Mouse (Mus musculus) stomach, embryonic 15.5 days (tissue): Measurements from ENCODE around the gene Card19. TPM values are rescaled to one million over a fixed set of nuclear protein-coding genes. Genes with fewer than 3 reads are reported as not detected.

ENCODE experiments used
- ATAC-seq: fragments of 200-750 bp; cut with Nextera tagmentation; 2 replicates; pipeline ENCODE4 v1.8.0; 2017; ENCODE audit warnings: low read depth, moderate number of reproducible peaks, moderate TSS enrichment; ENCODE audit not compliant: insufficient read depth, low FRiP score
- H3K27ac ChIP-seq: fragments of 300-500 bp; sonication (generic); 2 replicates; pipeline ENCODE4 v1.5.1; 2015; ENCODE audit warnings: mild to moderate bottlenecking, inconsistent platforms
- H3K27me3 ChIP-seq: fragments of 300-500 bp; sonication (generic); replicated peaks from 2 replicates; pipeline ENCODE4 v1.6.1; 2015; ENCODE audit warnings: inconsistent platforms
- H3K36me3 ChIP-seq: fragments of 300-500 bp; sonication (generic); 2 replicates; pipeline ENCODE4 v1.6.1; 2015; ENCODE audit warnings: inconsistent platforms
- H3K4me1 ChIP-seq: fragments of 300-500 bp; sonication (generic); 2 replicates; pipeline ENCODE4 v1.6.1; 2015; ENCODE audit warnings: inconsistent platforms
- H3K4me2 ChIP-seq: fragments of 300-500 bp; sonication (generic); 2 replicates; pipeline ENCODE4 v1.6.1; 2015; ENCODE audit warnings: mild to moderate bottlenecking, inconsistent platforms
- H3K4me3 ChIP-seq: fragments of 300-500 bp; sonication (generic); replicated peaks from 2 replicates; pipeline ENCODE4 v1.5.1; 2015; ENCODE audit warnings: inconsistent platforms
- H3K9ac ChIP-seq: fragments of 300-500 bp; sonication (generic); 2 replicates; pipeline ENCODE4 v1.6.1; 2015; ENCODE audit warnings: inconsistent platforms
- H3K9me3 ChIP-seq: fragments of 300-500 bp; sonication (generic); 2 replicates; pipeline ENCODE4 v1.6.1; 2016; ENCODE audit warnings: inconsistent platforms
- WGBS: fragments of 180-500 bp; shearing (Covaris S2); methylation state at CpG from one replicate; pipeline ENCODE4 v1.1.7; 2015; 5-methylcytosine and 5-hydroxymethylcytosine counted together
- polyA plus RNA-seq: library from polyadenylated mRNA; unstranded; fragments of >200 nt; fragmentation: Nextera tagmentation; extraction: Ambion mirVana; gene quantifications from 2 replicates; pipeline ENCODE4 v1.2.1, GENCODE M21; 2015

The Card19 gene
- polyA plus RNA-seq, 1 experiment from 2014 or later: 52.4 TPM

DNA sequence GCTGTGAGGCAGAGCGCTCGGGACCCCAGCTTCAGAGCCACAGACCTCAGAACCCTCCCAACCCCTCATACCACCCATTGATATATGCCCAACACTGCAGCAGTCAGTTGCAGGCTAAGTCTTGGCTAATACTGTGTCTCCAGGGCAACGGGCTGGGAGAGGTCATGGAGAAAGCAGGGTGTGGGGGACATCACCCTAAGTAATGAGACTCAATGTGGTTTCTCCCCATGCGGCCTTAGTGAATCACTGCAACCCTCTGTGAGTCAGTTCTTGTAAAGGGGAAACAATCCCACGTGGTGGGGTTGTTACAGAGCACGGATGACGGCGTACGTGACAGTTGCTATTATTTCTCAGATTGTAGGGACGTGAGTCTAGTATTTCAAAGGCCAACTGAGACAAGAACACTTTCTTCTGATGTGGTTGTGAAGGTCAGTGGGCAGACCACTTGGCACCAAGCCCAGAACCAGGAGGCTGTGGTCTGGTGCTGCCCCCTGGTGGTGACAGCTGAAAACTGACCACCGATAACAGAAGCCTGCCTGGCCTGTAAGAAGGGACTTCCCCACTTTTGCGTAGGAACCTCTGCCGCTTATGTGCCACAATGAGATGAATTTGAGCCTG is 10.3 kb downstream of the Card19 start:
- H3K4me3 ChIP-seq: no peak overlapping the region
- H3K9ac ChIP-seq: no peak overlapping the region
- H3K4me2 ChIP-seq: no peak overlapping the region
- no peaks in the 10 kb centered on the region for H3K9me3 ChIP-seq
- peaks cover 8% of the 10 kb centered on the region; the same call in 1 of the 2 replicates for H3K4me1 ChIP-seq
- H3K36me3 ChIP-seq: no peaks in the 10 kb centered on the region
- no peak overlapping the region for H3K27ac ChIP-seq
- no peak for ATAC-seq
- 38% methylated on average over 13 of the region's 13 CpGs for WGBS
- no peaks in the 10 kb centered on the region for H3K27me3 ChIP-seq

DNA sequence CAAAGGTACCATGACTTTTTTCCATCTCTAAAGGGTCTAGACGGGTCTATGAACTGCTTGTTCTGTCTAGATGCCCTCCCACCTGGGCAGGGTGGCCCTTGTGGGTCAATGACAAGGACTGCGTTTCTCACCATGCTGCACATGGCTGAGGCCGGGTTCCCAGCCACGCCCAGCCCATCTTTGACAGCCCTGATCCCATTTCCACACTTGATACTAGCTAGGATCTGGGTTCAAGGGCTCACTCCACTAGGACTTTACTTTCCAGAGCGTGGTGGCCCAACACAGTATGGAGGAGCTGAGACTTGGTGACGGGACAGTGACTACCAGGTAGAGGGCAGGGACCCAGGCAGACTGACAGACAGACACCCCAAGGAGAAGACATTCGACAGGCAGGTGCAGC is 13.3 kb downstream of the Card19 start:
- H3K27ac ChIP-seq: no peak overlapping the region
- WGBS: 91% methylated on average over 7 of the region's 7 CpGs
- peaks cover 4% of the 10 kb centered on the region; the same call in 1 of the 2 replicates for H3K4me1 ChIP-seq
- H3K4me3 ChIP-seq: no peak overlapping the region
- H3K9me3 ChIP-seq: no peaks in the 10 kb centered on the region
- no peaks in the 10 kb centered on the region for H3K36me3 ChIP-seq
- no peak for ATAC-seq
- H3K27me3 ChIP-seq: no peaks in the 10 kb centered on the region
- no peak overlapping the region for H3K9ac ChIP-seq
- no peak overlapping the region for H3K4me2 ChIP-seq

DNA sequence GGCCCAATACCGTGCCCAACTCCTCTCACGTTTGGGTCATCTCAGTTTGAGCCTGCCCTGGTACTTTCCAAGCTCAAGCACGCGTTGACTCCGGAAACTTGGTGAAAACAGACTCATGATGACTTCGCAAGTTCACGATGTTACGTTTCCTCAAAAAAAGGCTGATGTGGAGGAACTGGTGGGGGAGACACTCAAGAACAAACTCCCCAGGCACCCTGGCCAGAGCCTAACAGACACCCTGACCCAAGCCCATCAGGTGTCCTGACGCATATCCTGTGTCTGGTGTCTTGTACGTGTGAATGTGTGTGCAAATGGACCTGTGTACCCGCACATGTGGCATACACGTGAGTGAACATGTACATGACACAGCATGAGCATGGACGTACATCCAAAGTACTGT is 15.1 kb downstream of the Card19 start:
- H3K9ac ChIP-seq: no peak overlapping the region
- no peaks in the 10 kb centered on the region for H3K4me1 ChIP-seq
- no peaks in the 10 kb centered on the region for H3K27me3 ChIP-seq
- no peak overlapping the region for H3K4me2 ChIP-seq
- no peak overlapping the region for H3K27ac ChIP-seq
- 81% methylated on average over 13 of the region's 13 CpGs for WGBS
- no peak overlapping the region for H3K4me3 ChIP-seq
- no peaks in the 10 kb centered on the region for H3K9me3 ChIP-seq
- no peak for ATAC-seq
- H3K36me3 ChIP-seq: 0 out of 2 replicates have a peak, but pooled peaks cover 7% of the 10 kb centered on the region

- WGBS: 89% methylated on average over 7 of the region's 7 CpGs
- Histone ChIP-seq H3K27me3 (no peaks in the 10 kb centered on the region), H3K4me3 (no peak overlapping the region), H3K4me1 (no peaks in the 10 kb centered on the region), H3K27ac (no peak overlapping the region), H3K4me2 (no peak overlapping the region), H3K9me3 (no peaks in the 10 kb centered on the region), H3K36me3 (0 out of 2 replicates have a peak, but pooled peaks cover 7% of the 10 kb centered on the region), H3K9ac (no peak overlapping the region)
- ATAC-seq: no peak
Measured at GRCm38 (mm10) chr13:49199891-49200290, 15.9 kb downstream of the Card19 start.

GRCm38 (mm10) chr13:49198734-49199133 is 17.1 kb downstream of the Card19 start:
- Histone ChIP-seq H3K9me3 (no peaks in the 10 kb centered on the region), H3K4me1 (no peaks in the 10 kb centered on the region), H3K9ac (no peak overlapping the region), H3K27ac (no peak overlapping the region), H3K4me2 (no peak overlapping the region), H3K27me3 (no peaks in the 10 kb centered on the region), H3K4me3 (no peak overlapping the region), H3K36me3 (0 out of 2 replicates have a peak, but pooled peaks cover 7% of the 10 kb centered on the region)
- 90% methylated on average over 9 of the region's 9 CpGs for WGBS
- no peak for ATAC-seq

- no peaks in the 10 kb centered on the region for H3K27me3 ChIP-seq
- H3K4me3 ChIP-seq: no peak overlapping the region
- H3K4me2 ChIP-seq: no peak overlapping the region
- ATAC-seq: no peak
- H3K9ac ChIP-seq: no peak overlapping the region
- 0 out of 2 replicates have a peak, but pooled peaks cover 2% of the 10 kb centered on the region for H3K4me1 ChIP-seq
- no peak overlapping the region for H3K27ac ChIP-seq
- WGBS: 72% methylated on average over 6 of the region's 6 CpGs
- no peaks in the 10 kb centered on the region for H3K9me3 ChIP-seq
- 0 out of 2 replicates have a peak, but pooled peaks cover 7% of the 10 kb centered on the region for H3K36me3 ChIP-seq
Measured at GRCm38 (mm10) chr13:49196766-49197165, 19.1 kb downstream of the Card19 start.

DNA sequence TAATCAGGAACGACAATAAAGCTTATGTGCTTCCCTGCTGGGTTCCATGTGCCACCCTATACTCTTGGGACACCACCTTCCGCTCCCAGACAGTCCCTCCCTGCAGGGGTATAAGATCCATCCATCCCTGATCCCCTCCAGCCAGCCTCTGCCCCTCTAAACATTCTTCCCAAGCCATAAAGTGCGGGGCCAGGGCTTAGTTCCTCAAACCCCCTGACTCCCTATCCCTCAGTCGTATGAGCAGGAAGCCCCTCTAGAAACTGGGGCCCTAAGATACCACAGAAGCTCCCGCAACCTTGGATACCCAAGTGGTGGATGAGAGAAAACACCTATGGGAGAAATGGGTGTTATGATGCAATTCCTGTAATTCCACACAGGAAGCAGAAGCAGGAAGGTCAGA is 19.6 kb downstream of the Card19 start:
- no peak overlapping the region for H3K4me2 ChIP-seq
- no peak overlapping the region for H3K4me3 ChIP-seq
- no peaks in the 10 kb centered on the region for H3K9me3 ChIP-seq
- 82% methylated on average over 5 of the region's 5 CpGs for WGBS
- H3K27me3 ChIP-seq: no peaks in the 10 kb centered on the region
- no peak overlapping the region for H3K9ac ChIP-seq
- 0 out of 2 replicates have a peak, but pooled peaks cover 7% of the 10 kb centered on the region for H3K36me3 ChIP-seq
- peaks cover 7% of the 10 kb centered on the region; the same call in 1 of the 2 replicates for H3K4me1 ChIP-seq
- ATAC-seq: no peak
- H3K27ac ChIP-seq: no peak overlapping the region

DNA sequence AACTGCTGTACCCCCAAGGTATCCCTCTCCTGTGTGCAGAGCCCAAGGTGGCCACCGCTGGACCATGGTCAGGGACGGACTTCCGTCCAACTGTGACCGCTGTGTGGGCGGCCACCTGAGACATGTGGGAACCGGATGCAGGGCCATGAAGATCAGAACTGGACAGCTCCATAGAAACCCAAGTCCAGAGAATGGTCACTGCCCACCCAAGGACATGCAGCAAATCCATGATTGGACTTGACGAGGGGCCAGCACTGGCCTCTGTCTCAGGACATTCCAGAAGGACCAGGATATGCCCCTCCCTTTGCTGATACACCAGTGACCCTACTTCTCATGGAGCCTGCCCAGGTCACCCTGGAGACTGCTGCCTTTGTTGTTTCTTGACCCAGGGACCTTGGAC is 20.2 kb downstream of the Card19 start:
- Histone ChIP-seq H3K27me3 (no peaks in the 10 kb centered on the region), H3K4me2 (no peak overlapping the region), H3K27ac (no peak overlapping the region), H3K9me3 (no peaks in the 10 kb centered on the region), H3K4me3 (no peak overlapping the region), H3K4me1 (peaks cover 13% of the 10 kb centered on the region), H3K9ac (no peak overlapping the region), H3K36me3 (0 out of 2 replicates have a peak, but pooled peaks cover 7% of the 10 kb centered on the region)
- WGBS: 88% methylated on average over 7 of the region's 7 CpGs
- ATAC-seq: no peak

- H3K4me1 ChIP-seq: peaks cover 21% of the 10 kb centered on the region
- H3K36me3 ChIP-seq: 0 out of 2 replicates have a peak, but pooled peaks cover 7% of the 10 kb centered on the region
- H3K9ac ChIP-seq: no peak overlapping the region
- 92% methylated on average over 13 of the region's 13 CpGs for WGBS
- H3K27me3 ChIP-seq: no peaks in the 10 kb centered on the region
- no peak for ATAC-seq
- H3K27ac ChIP-seq: no peak overlapping the region
- H3K4me3 ChIP-seq: no peak overlapping the region
- no peaks in the 10 kb centered on the region for H3K9me3 ChIP-seq
- no peak overlapping the region for H3K4me2 ChIP-seq
Measured at GRCm38 (mm10) chr13:49194811-49195210, 21.0 kb downstream of the Card19 start.

GRCm38 (mm10) chr13:49193650-49194049 is 22.2 kb downstream of the Card19 start:
- no peak overlapping the region for H3K27ac ChIP-seq
- H3K4me1 ChIP-seq: peaks cover 30% of the 10 kb centered on the region
- 0 out of 2 replicates have a peak, but pooled peaks cover 7% of the 10 kb centered on the region for H3K36me3 ChIP-seq
- no peak overlapping the region for H3K9ac ChIP-seq
- ATAC-seq: no peak
- WGBS: 94% methylated on average over 17 of the region's 17 CpGs
- no peaks in the 10 kb centered on the region for H3K9me3 ChIP-seq
- H3K4me3 ChIP-seq: no peak overlapping the region
- no peaks in the 10 kb centered on the region for H3K27me3 ChIP-seq
- H3K4me2 ChIP-seq: no peak overlapping the region

GRCm38 (mm10) chr13:49192156-49192855 is 23.5 kb downstream of the Card19 start:
- ATAC-seq: no peak
- Histone ChIP-seq H3K4me2 (no peak overlapping the region), H3K27me3 (no peaks in the 10 kb centered on the region), H3K9me3 (no peaks in the 10 kb centered on the region), H3K36me3 (0 out of 2 replicates have a peak, but pooled peaks cover 7% of the 10 kb centered on the region), H3K9ac (no peak overlapping the region), H3K4me1 (peaks cover 40% of the 10 kb centered on the region), H3K4me3 (no peak overlapping the region), H3K27ac (no peak overlapping the region)
- WGBS: 65% methylated on average over 16 of the region's 16 CpGs

DNA sequence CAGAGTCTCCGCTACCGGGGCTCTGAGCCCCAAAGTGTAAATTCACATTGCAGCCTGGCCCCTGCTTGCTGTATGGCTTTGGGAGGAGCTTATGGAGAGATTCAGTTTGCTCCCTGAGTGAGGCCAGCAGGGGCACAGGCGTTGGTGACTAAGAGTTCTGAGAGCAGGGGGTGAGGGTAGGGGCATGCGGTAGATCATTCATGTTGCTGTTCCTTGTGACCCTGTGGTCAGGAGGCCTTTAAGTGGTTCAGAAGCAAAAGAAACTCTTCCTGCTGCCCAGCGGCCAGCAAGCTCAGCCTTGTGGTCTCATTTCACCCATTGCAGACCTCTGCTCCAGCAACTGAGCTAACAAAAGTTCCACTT is 24.2 kb downstream of the Card19 start:
- no peak overlapping the region for H3K27ac ChIP-seq
- no peaks in the 10 kb centered on the region for H3K9me3 ChIP-seq
- no peak overlapping the region for H3K4me2 ChIP-seq
- 0 out of 2 replicates have a peak, but pooled peaks cover 7% of the 10 kb centered on the region for H3K36me3 ChIP-seq
- H3K4me1 ChIP-seq: peaks cover 45% of the 10 kb centered on the region
- WGBS: 36% methylated on average over 5 of the region's 5 CpGs
- no peaks in the 10 kb centered on the region for H3K27me3 ChIP-seq
- H3K4me3 ChIP-seq: no peak overlapping the region
- ATAC-seq: no peak
- H3K9ac ChIP-seq: no peak overlapping the region
